Mouse (Mus musculus): Measurements from ENCODE around the gene Tmem145.

Gene Tmem145

DNA sequence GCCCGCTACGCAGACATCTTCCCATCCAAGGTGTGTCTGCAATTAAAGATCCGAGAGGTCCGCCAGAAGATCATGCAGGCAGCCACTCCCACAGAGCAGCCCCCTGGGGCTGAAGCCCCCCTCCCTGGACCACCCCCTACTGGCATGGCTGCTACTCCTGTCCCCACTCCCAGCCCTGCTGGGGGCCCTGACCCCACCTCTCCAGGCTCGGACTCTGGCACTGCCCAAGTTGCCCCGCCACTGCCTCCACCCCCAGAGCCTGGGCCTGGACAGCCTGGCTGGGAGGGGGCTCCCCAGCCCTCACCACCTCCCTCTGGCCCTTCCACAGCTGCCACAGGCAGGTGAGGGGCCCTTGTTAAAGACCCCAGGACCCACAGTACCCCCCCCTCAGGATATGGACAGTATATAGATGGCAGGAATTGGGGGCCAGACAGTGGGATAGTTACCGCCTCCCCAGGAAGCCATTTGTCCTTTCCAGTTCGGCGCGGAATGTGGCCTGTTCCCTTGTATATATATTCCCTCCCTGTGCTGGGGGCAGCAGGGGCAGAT lies 12.6 kb upstream of the Tmem145 start:
- no peak for DNase-seq

DNA sequence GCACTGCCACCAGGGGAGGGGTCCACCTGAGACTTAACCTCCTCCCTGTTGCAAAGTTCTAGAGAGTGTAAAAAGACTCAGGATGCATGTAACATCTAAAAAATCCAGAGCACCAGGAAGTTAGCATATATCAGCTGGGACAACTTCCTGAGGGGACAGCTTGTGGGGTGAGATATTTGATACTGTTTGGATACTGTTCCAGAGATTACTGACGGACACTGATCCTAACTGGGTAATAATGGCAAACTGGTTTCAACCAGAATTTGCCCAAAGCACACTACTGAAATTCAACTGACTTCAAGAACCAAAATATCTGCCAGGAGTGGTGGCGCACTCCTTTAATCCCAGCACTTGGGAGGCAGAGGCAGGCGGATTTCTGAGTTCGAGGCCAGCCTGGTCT lies 11.4 kb upstream of the Tmem145 start:
- no peak for DNase-seq

DNA sequence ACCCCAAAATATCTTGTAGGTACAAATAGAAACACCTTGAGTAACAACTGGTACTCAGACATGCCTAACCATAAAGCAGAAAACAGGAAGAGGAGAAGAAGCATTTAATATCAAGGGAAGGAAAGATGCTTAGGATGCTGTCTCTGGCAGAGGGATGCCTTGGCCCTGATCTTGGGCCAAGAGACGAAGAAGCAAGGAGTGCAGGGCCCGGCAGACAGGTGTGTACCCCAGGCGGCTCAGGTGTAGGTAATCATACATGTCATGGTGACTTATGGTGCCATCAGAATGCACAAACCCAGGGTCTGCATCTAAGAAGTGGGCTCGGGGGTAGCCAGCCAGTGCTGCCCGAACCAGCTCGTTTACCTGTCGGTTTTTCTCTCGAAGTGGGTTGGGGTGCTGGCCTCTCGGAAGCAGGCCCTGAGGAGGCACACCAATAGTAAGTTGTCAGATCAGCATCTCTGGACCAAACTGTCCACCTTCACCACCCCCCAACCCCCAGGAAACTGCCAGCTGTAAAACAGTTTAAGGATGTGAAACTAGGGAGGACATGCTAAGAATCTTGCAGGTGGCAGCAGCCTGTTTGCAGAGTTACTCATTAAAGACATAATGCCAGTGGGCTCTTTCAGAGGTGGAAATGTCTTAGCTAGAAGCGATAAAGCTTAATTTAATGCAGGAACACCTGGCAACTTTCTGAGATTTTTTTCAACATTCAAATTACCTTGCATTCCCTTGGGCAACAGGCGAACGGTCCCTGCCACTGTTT lies 10.8 kb upstream of the Tmem145 start:
- peak; percentile 48 to 53 for DNase-seq

DNA sequence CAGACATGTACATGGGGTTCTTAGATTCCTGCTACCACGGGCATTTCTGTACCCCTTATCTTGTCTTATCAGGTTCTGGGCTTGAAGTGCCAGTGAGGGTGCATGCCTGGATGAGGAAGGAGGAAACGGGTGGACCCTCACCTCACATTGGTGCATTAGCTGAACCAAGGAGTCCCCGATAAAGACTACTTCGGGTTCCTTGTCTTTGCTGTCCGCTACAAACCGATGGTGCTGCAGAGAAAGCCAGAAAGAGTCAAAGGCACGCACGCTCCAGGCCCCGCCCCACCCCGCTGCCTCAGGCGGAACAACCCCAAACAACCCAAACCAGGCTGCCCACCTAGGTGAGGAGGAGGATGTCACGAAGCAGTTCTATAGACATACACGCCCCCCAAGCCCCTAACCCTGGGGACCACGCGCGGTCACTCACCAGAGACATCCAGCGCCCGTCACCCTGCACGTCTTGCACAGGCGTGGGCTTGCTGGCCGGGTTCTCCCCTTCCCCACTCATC lies 8.9 kb upstream of the Tmem145 start:
- peak; percentile 63 to 64 for DNase-seq

DNA sequence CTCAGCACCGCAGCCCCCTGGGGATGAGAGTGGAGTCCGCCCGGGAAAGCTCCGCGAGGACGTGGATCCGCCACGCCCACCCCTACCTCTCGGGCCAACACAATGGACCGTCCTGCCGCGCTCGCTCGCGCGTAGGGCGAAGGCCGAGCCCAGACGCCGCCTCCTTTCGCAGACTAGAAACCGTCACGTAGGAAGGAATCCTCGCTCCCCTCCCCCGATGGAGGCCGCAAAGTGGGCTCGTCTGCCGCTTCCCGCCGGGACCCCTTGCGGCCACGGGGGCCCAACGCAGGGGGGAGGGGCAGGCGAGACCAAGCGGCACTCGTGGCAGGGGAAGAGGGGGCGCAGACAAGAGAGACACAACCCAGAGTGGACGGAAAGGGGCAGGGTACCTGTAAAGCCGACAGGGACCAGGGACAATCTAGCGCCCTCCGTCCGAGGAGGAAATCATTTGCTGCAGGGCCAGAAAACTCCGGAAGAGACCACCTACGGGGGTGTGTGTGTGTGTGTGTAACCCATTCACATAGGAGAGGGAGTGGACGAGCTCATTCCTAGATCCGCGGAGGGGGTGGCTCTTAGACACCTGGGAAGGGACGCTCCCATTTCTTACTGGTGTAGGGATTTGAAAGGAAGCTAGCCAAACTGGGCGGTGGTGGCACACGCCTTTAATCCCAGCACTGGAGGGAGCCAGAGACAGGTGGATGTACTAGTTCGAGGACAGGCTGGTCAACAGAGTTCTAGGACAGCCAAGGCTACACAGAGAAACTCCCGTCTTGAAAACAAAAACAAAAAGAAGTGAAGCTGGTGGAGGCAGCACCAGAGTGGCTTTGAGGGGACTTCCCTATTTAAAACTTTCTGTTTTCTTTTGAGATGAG lies 8.2 kb upstream of the Tmem145 start, which contains the start of gene Pafah1b3:
Gene Pafah1b3, minus strand, starts transcription at position 533 of the 872 bp plus-strand sequence.
- DNase-seq, result peak; percentile 67 to 69

DNA sequence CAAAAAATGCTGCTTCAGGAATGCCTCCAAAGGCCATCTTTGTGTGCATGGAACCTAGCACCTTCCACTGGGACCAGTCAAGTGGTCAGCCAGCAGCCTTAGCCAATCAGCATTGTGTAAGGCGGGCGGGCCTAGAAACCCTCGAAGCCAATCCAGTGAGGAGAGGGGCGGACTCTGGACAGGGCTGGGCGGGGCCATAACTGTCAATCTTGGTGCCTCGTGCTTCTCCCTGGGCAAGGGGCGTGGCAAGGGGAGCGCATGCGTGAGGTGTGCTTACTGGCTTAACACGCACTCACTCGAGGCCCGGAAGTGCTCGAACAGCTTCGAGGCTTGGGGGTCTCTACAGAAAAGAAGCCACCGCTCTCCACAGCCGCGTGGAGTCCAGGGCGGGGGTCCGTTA lies 4.8 kb upstream of the Tmem145 start, which contains the start of gene Prr19:
Gene Prr19, plus strand, starts transcription at position 349 of the 400 bp plus-strand sequence.
- no peak for DNase-seq

DNA sequence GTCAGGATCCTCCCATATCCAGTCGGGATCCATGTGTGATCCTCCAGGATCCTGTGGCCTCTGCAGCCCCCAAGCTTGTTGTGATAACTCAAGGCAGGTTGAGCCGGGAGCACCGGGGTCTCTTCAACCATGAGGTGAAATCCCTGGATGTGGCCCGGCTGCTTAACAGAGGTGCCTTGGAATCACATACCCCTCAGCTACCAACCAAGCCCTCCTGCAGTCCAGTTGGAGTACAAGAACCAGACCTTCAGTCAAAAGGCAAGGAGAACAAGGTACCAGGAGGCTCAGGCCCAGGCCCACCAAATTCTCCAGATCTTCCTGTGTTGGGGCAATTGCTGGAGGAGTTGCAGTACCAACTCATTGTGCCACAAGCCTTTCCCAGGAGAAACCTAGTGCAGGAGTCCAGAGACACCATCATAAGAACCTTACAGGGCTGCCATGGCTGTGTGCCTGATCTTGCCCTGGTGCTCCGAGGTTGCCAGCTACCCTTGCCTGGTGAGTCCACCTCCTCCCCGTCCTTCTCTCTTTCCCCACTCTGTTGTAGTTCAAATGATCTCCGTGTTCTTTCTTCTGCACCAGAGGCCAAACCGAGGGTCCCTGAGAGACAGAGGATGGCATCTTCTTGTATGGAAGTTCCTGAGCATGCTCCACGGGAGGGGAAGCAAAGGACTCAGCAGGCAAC lies 2.8 kb upstream of the Tmem145 start:
- DNase-seq, result no peak

DNA sequence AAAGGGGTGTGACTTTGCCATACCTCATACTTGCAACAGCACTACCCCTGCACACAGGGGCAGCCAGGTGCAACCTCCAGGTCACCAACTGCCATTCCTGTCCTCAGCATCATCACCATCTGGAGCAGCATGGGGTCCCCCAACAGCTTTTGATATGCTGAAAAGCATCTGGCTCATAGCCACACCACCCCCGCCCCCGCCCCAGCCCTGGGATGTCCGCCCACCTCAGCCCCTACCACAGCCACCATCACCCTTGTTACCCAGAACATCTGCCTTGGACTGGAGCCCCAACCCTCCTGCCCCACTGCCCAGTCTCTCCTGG lies 2.3 kb upstream of the Tmem145 start:
- DNase-seq, result no peak

DNA sequence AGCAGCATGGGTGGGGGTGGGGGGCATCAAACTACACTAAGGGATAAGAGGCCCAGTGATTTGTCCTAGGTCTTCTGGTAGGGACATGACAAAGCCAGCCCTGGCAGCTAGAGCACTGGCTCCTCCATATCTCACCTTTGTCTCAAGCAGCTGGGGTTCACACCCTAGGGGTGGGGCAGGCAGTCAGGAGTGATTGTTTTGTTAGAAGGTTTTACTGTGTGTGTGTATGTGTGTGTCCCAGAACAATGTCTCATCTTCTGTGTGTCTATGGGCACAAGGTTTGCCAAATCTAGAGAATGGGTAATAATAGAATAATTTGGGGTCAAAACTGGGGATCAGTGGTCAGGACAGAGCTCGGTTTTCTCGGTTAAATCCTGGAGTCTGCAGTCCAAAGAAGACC lies 425 bp upstream of the Tmem145 start:
- no peak for DNase-seq

DNA sequence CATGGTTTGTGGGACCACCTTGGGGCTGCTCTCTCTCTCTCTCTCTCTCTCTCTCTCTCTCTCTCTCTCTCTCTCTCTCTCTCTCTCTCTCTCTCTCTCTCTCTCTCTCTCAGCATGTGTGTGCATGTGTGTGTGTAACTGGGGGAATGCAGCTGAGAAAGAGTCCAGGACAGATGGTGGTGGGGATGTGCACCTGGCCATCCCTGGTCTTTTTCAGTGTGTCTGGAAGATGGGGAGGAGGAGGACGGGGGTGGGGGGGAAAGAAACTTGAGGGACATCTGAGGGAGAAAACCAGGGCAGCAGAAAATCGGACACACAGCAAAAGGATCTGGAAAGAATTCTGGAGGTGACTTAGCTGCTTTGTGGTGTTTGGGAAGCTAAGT lies 699 bp downstream of the Tmem145 start:
- no peak for DNase-seq

DNA sequence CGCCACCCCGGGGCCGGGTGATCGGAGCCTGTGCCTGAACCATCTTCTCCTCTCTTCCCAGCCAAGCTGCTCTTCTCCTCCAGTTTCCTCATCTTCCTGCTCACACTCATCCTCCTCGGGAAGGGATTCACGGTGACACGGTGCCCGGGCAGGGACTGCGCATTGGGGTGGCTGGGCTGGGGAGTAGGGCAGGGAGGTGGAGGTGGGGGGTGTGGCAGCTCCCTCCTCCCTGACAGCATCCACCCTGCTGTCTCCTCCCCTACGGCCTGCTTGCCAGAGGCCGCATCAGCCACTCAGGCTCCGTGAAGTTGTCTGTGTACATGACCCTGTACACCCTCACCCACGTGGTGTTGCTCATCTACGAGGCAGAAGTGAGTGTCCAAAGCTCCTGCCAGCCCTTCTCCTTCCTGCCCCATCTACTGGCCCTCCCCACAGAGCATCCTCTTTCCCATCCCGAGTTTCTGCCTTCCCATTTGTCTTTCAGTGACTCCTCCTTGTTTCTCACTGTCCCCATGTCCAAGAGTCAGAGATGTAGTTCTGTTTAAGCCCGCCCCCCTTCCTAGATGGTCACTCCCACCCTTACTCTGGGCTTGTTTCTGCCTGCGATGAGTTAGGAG lies 2.9 kb downstream of the Tmem145 start:
- no peak for DNase-seq

DNA sequence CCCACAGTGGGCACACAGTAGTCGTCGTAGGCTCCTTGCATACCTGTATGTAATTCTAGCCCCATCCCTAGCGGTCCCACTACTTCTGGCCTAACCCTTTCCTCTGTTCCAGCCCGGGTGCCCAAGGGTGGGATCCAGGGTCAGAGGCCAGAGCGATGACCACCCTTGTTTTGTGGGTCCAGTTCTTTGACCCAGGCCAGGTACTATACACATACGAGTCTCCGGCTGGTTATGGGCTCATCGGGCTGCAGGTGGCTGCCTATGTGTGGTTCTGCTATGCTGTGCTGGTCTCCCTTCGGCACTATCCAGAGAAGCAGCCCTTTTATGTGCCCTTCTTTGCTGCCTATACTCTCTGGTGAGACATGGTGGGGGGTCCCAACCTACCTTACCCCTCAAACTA lies 3.5 kb downstream of the Tmem145 start:
- no peak for DNase-seq

DNA sequence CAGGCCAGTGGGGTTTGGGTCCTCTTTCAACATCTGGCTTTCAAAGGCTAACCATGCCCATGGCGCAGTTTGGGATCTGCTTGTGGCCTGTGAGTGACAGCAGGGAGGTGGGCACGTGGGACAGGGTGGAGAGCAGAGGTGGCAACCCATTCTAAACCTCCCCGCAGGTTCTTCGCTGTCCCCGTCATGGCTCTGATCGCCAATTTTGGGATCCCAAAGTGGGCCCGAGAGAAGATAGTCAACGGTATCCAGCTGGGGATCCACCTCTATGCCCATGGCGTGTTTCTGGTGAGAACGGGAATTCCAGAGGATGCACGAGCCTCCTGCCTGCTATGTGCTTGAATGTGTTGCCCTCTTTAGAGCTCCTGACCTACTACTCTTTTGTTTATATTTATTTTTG lies 5.3 kb downstream of the Tmem145 start:
- no peak for DNase-seq

DNA sequence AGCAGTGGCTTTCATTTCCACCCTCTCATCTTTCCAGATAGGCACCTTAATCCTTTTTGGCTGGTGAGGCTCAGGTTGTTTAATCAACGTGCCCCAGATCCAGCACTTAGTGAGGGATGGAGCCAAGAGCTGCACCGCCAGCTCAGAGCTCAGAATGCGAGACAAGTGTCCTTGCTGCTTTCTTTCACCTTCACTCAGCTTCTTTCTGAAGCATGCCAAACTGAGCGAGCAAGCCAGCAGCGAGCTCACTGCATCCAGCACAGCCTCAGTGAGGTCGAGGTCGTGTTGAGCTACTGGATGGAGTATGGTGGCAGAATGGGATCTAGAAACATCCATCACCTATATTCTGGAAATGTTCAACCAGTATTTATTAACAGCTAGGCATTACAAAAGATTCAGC lies 7.4 kb downstream of the Tmem145 start:
- no peak for DNase-seq

DNA sequence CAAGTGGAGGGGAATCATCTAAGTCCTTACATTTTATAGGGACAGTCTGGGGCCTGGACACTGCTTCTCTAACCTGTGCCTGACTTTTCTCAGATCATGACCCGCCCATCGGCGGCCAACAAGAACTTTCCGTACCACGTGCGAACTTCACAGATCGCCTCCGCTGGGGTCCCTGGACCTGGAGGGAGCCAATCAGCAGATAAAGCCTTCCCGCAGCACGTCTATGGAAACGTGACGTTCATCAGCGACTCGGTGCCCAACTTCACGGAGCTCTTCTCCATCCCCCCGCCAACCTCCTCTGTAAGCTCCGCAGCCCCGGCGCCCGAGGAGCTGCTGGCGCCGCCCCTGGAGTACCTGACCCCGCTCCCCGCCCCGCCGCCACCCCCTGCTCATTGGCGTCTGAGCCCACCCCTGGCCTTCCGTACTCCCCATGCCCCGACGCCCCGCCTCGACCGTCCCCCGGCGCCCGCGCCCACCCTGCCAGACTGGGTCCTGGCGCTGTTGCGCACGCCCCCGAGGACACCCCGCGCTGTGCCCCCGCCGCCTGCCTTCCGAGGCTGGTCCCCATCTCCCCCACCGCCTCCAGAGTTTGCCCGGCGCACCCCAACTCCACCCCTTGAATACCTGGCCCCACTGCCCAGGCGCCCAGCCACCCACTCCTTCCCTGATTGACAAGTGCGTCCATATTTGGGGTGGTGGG lies 8.8 kb downstream of the Tmem145 start:
- no peak for DNase-seq

DNA sequence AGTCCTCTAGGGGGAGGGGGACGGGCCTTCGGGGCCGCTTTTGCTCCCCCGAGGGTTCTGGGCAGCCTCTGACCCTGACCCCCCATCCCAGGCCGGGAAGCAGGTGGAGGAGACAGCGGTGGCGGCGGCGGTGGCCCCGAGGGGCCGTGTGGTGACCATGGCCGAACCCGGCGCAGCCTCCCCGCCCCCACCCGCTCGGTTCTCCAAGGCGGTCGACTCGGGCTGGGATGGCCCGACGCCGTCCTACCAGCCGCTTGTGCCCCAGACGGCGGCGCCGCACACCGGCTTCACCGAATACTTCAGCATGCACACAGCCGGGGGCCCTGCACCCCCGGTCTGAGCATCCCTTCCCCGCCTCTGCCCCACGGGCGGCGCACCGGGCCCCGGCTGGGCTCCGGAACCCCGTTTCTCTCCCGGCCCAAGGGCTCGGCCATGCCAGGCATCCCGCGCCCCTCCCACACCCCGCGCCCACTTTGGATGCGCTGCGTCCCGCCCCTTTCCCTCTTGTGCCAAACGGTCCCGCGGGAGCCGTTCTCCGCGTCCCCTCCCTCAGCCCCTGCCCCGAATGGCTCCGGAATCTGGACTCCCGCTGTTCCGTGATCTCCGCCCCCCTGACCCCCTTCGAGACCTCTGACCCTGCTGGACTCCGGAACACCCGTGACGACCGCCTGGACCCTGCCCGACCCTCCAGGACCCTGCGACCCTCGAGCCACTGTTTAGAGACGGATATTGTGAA lies 9.6 kb downstream of the Tmem145 start:
- DNase-seq, result peak; percentile 31 to 34

DNA sequence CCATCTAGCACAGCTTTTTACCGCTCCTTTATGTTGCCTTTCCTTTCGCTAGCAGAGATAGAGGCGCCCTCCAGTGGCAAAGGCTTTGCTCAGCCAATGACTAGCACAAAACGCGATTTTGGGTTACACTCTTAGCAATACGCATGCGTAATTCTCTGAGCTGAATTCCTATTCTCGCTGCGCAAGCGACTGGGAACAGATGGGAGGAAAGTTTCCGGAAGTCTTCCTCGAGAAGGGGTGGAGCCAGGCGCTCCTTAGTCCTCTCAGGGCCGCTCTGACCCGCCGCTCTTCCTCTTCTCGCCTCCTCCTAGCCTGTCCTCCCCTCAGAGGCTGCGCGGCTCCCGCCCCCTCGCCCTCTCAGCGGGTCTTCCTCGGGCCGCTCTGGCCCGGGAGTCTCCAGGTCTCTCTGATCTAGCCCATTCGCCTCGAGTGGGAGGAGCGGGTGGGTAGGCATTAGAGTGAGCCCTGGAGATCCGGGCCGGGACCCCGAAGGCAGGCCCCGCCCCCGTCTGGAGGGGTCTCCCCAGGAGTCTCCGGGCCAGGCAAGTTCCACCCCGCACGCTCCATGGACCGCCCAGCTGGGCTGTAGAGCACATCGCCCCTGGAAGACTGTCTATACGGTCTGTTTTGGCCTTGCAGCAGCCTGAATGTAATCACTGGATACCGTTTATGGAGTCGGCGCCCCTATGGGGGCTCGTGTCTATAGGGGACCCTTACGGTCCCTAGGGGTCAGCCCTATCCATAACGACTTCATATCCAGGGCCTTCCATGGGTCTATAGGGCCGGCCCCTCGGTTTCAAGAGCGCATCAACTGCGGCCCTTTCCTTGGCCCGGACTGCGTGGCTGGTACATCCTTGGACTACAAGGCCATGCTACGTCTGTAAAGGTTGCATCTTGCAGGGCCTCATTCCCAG lies 10.9 kb downstream of the Tmem145 start, which contains the start of gene Megf8:
Gene Megf8, plus strand, starts transcription at position 633 of the 914 bp plus-strand sequence.
- DNase-seq, result peak; percentile 90 to 92

DNA sequence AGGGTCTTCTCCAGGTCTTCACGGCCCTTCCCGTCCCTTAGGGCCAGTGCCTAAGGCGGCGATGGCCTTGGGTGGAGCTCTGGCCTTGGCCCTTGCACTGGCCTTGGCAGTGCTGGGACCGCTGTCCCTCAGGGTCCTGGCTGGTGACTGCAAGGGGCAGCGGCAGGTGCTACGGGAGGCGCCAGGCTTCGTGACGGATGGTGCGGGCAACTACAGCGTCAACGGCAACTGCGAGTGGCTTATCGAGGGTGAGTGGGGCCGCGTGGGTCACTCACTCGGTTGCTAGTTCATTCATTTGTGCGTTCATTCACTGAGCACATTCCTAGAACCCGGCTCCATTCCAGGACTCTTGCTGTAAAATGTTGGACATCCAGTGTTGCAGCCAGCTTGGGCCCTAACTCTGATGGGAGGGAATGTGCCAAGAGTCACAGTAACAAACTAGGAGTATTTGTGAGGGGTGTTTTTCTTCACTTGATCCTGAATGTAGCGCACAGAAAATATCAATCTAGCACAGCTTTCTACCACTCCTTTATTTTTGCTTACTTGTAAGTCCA lies 11.6 kb downstream of the Tmem145 start:
- DNase-seq, result no peak

DNA sequence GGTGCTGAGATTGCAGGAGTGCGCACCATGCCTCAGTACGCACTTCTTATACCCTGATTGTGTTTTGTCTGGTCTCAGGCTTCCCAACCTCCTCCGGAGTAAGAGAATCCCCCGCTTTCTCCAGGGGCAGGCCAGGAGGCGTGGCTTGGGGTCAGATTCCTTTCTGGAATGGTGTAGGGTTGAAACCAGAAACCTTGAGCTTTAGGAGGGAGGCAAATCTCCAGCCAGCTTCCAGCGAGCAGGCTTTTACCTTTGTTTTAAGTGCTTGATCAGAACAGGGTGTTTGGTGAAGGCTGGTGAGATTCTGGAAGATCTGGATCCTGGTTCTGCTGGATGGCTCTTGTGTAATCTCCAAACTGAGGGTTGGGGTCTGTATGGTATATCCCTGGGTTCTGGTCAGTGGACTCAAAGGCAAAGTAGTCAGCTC lies 16.2 kb downstream of the Tmem145 start:
- no peak for DNase-seq

DNA sequence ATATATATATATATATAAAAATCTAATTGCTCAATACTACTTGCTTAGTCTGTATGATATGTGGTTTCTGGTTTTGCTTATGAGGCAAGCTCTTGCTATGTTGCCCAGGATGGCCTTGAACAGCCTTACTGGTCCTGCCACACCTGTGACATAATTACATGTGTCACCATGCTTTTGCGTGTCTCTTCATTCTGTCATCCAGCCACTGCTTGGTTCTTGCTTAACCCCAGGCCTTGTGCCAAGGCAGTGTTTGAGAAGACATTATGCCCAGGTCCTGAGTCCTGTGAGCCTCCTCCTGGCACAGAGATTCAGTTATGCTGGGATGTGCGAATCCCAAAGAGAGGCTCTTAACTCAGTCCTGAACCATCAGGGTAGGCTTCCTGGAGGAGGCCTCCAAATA lies 17.3 kb downstream of the Tmem145 start:
- no peak for DNase-seq
